Mouse (Mus musculus) midbrain, postnatal 0 days (tissue): ENCODE data around the gene Pitpnc1. TPM values are rescaled to one million over a fixed set of nuclear protein-coding genes. Genes with fewer than 3 reads are reported as not detected.
A peak's percentile ranks its signal among the peaks of the same experiment; 100 is the strongest.

Source experiments
- ATAC-seq: fragments of 200-750 bp; cut with Nextera tagmentation; 2 replicates; pipeline ENCODE4 v1.8.0; 2017; ENCODE audit warnings: moderate number of reproducible peaks, mild to moderate bottlenecking, moderate TSS enrichment, moderate library complexity; ENCODE audit not compliant: low FRiP score
- DNase-seq: peaks from one replicate; pipeline ENCODE4 v3.0.0-alpha.2; 2015; ENCODE audit warnings: low spot score
- H3K27ac ChIP-seq: fragments of 300-500 bp; sonication (generic); 2 replicates; pipeline ENCODE4 v1.5.1; 2014; ENCODE audit warnings: low read depth, mild to moderate bottlenecking, low read length, mixed read lengths
- H3K27me3 ChIP-seq: fragments of 300-500 bp; sonication (generic); 2 replicates; pipeline ENCODE4 v1.6.1; 2014; ENCODE audit warnings: low read length, control low read depth, mixed read lengths; ENCODE audit not compliant: insufficient read depth
- H3K36me3 ChIP-seq: fragments of 300-500 bp; sonication (generic); 2 replicates; pipeline ENCODE4 v1.6.1; 2014; ENCODE audit warnings: low read length, control low read depth, mixed read lengths; ENCODE audit not compliant: insufficient read depth
- H3K4me1 ChIP-seq: fragments of 300-500 bp; sonication (generic); 2 replicates; pipeline ENCODE4 v1.6.1; 2014; ENCODE audit warnings: mild to moderate bottlenecking, control low read depth, antibody characterized with exemption, low read length, mixed read lengths; ENCODE audit not compliant: insufficient read depth
- H3K4me2 ChIP-seq: fragments of 300-500 bp; sonication (generic); 2 replicates; pipeline ENCODE4 v1.6.1; 2014; ENCODE audit warnings: low read depth, mild to moderate bottlenecking, low read length, mixed read lengths; ENCODE audit not compliant: poor library complexity, severe bottlenecking
- H3K4me3 ChIP-seq: fragments of 300-500 bp; sonication (generic); 2 replicates; pipeline ENCODE4 v1.5.1; 2014; ENCODE audit warnings: low read depth, mild to moderate bottlenecking, low read length, moderate library complexity
- H3K9ac ChIP-seq: fragments of 300-500 bp; sonication (generic); replicated peaks from 2 replicates; pipeline ENCODE4 v1.6.1; 2014; ENCODE audit warnings: mild to moderate bottlenecking, low read length, moderate library complexity, mixed read lengths; ENCODE audit not compliant: poor library complexity, severe bottlenecking
- H3K9me3 ChIP-seq: fragments of 300-500 bp; sonication (generic); 2 replicates; pipeline ENCODE4 v1.6.1; 2016; ENCODE audit warnings: low read length, control low read depth
- CTCF ChIP-seq: IDR thresholded peaks from 2 replicates; pipeline ENCODE4 v1.5.1; 2016; ENCODE audit warnings: antibody characterized with exemption, mild to moderate bottlenecking
- WGBS: fragments of 180-500 bp; shearing (Covaris S2); extraction: QIAGEN DNeasy Blood & Tissue Kit; methylation state at CpG from one replicate; pipeline ENCODE4 v1.1.7; 2014; 5-methylcytosine and 5-hydroxymethylcytosine counted together
- polyA plus RNA-seq: library from polyadenylated mRNA; unstranded; fragments of >200 nt; fragmentation: Nextera tagmentation; extraction: Ambion mirVana; gene quantifications from 2 replicates; pipeline ENCODE4 v1.2.1, GENCODE M21; 2015
- total RNA-seq: library from RNA; depleted of rRNA; stranded (reverse); fragments of >200 nt; gene quantifications from 2 replicates; pipeline ENCODE4 v1.2.3, GENCODE M21; 2014

The Pitpnc1 gene
- total and polyA plus RNA-seq, 2 experiments from 2014 or later, result 54.0 to 56.5 TPM

DNA sequence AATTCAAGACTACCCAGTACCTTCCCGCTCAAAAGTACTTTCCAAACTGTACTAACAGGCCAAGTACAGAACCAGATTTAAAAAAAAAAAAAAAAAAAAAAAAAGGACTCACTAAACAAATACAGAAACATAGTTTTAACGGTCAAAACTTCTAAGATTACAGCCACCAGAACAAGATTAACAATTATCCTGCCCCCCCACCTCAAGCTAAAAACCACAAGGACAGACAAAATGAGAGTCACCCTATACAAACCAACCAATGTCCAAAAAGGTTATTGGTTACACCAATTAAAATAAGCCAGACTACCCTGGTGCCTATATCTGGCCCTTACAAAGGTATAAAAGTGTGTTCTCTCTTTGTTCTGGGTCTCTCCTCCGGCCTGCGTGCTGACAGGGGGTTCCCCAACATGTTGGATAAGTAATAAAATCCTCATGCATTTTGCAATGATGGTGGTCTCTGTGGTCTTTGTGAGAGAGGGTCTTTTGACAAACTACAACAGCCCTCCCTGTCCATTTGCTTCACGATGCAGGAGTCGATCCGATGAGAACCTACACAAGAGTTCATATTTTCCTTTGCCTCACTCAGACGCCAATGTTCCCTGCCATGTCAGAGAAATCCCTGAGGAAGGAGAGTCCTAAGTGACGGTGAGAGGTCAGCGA lies 54.5 kb downstream of the Pitpnc1 start:
- Histone ChIP-seq H3K36me3 (no peaks in the 10 kb centered on the region), H3K4me1 (peaks cover 12% of the 10 kb centered on the region; the same call in 1 of the 2 replicates), H3K27me3 (no peaks in the 10 kb centered on the region), H3K27ac (no peak overlapping the region; the same call in 1 of the 2 replicates), H3K4me2 (peak overlapping the region; percentile 22; the same call in 1 of the 2 replicates), H3K4me3 (no peak overlapping the region), H3K9ac (no peak overlapping the region), H3K9me3 (no peaks in the 10 kb centered on the region)
- no peak for ATAC-seq
- no peak for DNase-seq
- no peak for TF ChIP-seq CTCF
- 38% methylated on average over 10 of the region's 10 CpGs for WGBS

- Histone ChIP-seq H3K36me3 (no peaks in the 10 kb centered on the region), H3K9ac (no peak overlapping the region; the same call in 1 of the 2 replicates)
Observed at GRCm38 (mm10) chr11:107414996-107415747, 55.3 kb downstream of the Pitpnc1 start.

GRCm38 (mm10) chr11:107413251-107413655 lies 57.2 kb downstream of the Pitpnc1 start:
- Histone ChIP-seq H3K27ac (peak overlapping the region; percentile 65), H3K4me2 (peak overlapping the region; percentile 48), H3K9me3 (no peaks in the 10 kb centered on the region), H3K36me3 (no peaks in the 10 kb centered on the region), H3K9ac (peak overlapping the region; percentile 42; the same call in 1 of the 2 replicates), H3K27me3 (no peaks in the 10 kb centered on the region), H3K4me3 (peak overlapping the region; percentile 25), H3K4me1 (peaks cover 12% of the 10 kb centered on the region; the same call in 1 of the 2 replicates)
- TF ChIP-seq CTCF, result no peak
- WGBS, result 2% methylated on average over 14 of the region's 14 CpGs
- DNase-seq (peak; percentile 59), ATAC-seq (peak; percentile 52; the same call in 1 of the 2 replicates)

More at GRCm38 (mm10) chr11:107414996-107415747, 55.3 kb downstream of the Pitpnc1 start:
- Histone ChIP-seq H3K4me3 (no peak overlapping the region), H3K4me2 (no peak overlapping the region), H3K4me1 (peaks cover 12% of the 10 kb centered on the region; the same call in 1 of the 2 replicates), H3K27me3 (no peaks in the 10 kb centered on the region), H3K9me3 (no peaks in the 10 kb centered on the region), H3K27ac (peak overlapping the region; percentile 8; the same call in 1 of the 2 replicates)
- DNase-seq (no peak), ATAC-seq (no peak)
- no peak for TF ChIP-seq CTCF
- WGBS, result 60% methylated on average over 11 of the region's 11 CpGs

GRCm38 (mm10) chr11:107412128-107412527 lies 58.4 kb downstream of the Pitpnc1 start:
- DNase-seq (no peak), ATAC-seq (no peak)
- Histone ChIP-seq H3K27me3 (no peaks in the 10 kb centered on the region), H3K36me3 (no peaks in the 10 kb centered on the region), H3K27ac (no peak overlapping the region), H3K9me3 (no peaks in the 10 kb centered on the region), H3K4me2 (no peak overlapping the region), H3K9ac (no peak overlapping the region), H3K4me3 (no peak overlapping the region), H3K4me1 (peaks cover 9% of the 10 kb centered on the region; the same call in 1 of the 2 replicates)
- WGBS, result 83% methylated on average over 4 of the region's 4 CpGs
- TF ChIP-seq CTCF, result no peak

DNA sequence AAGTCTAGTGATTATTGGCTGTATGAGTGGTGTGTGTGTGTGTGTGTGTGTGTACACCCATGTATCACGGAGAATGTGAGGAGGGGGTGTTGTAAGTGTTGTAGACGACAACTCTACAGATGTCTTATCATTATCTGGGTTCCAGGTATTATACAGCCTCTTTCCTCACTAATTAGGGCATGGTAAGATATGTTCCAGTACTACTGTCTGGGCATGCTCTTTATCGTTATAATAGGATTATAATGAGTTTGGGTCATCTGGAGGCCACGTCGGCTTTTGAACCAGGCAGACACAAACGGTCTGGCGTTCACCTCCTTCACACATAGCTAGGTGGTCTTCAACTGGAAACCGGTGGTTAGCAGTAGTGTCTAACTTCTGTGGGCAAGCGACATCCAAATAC lies 58.9 kb downstream of the Pitpnc1 start:
- 72% methylated on average over 9 of the region's 9 CpGs for WGBS
- Histone ChIP-seq H3K27me3 (no peaks in the 10 kb centered on the region), H3K4me3 (no peak overlapping the region), H3K36me3 (no peaks in the 10 kb centered on the region), H3K27ac (no peak overlapping the region), H3K9me3 (no peaks in the 10 kb centered on the region), H3K4me1 (peaks cover 7% of the 10 kb centered on the region; the same call in 1 of the 2 replicates), H3K9ac (no peak overlapping the region), H3K4me2 (no peak overlapping the region)
- DNase-seq, result no peak
- ATAC-seq, result no peak
- TF ChIP-seq CTCF, result no peak
